Mouse (Mus musculus): ENCODE measurements around the gene Herpud2.

DNA sequence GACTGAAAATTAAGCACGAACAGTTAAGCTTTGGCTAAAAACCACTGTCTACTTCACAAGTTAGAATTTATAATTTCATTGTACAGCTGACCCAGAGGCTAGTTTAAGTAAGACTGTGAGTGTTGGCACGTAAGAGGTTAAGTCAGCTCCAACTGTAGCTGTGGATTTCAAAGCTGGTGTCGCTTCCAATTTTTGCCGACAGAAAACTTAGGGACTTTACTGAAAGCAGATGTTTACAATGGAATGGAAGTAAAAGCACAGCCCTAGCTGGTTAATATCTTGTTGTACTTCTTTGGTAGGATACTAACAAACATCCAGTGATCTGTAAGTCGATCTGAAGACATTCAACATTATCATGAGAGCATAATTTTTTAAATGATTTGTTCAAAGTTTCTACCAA lies 23.0 kb upstream of the Herpud2 start:
- TF ChIP-seq CTCF (IDR thresholded peaks at IDR 0.05; ENCODE audit: low read depth), result no peak
- TF ChIP-seq EP300 (IDR thresholded peaks at IDR 0.05; ENCODE audit: low read depth), result no peak
